Mouse (Mus musculus) stomach, postnatal 0 days (tissue): ENCODE results near the gene 2810408A11Rik.

ENCODE experiments used
- CTCF ChIP-seq: IDR thresholded peaks from 2 replicates; pipeline ENCODE4 v1.5.1; 2016; ENCODE audit warnings: antibody characterized with exemption, low read depth, mild to moderate bottlenecking, moderate library complexity
- EP300 ChIP-seq: optimal IDR thresholded peaks from 2 replicates; pipeline ENCODE3; 2016; ENCODE audit warnings: antibody characterized with exemption

GRCm38 (mm10) chr11:69938401-69938979 lies 37.7 kb upstream of the 2810408A11Rik start:
- no peak for TF ChIP-seq CTCF
- no peak for TF ChIP-seq EP300
